Mouse (Mus musculus) lung, postnatal 0 days (tissue): Measurements from ENCODE around the gene Tle6.

Experiments used
- CTCF ChIP-seq: IDR thresholded peaks from 2 replicates; pipeline ENCODE4 v1.5.1; 2016; ENCODE audit warnings: antibody characterized with exemption, mild to moderate bottlenecking
- EP300 ChIP-seq: IDR thresholded peaks from 2 replicates; pipeline ENCODE4 v1.6.1; 2016; ENCODE audit warnings: antibody characterized with exemption, mild to moderate bottlenecking, control low read depth

GRCm38 (mm10) chr10:81543633-81544032, 57.2 kb downstream of the Tle6 start:
- TF ChIP-seq EP300: no peak
- no peak for TF ChIP-seq CTCF
